Mouse (Mus musculus) lung, postnatal 0 days (tissue): ENCODE measurements around the gene Cyb5b.

Experiments
- CTCF ChIP-seq: IDR thresholded peaks from 2 replicates; pipeline ENCODE4 v1.5.1; 2016; ENCODE audit warnings: antibody characterized with exemption, mild to moderate bottlenecking
- EP300 ChIP-seq: IDR thresholded peaks from 2 replicates; pipeline ENCODE4 v1.6.1; 2016; ENCODE audit warnings: antibody characterized with exemption, mild to moderate bottlenecking, control low read depth

- no peak for TF ChIP-seq CTCF
- peak; percentile 28; the same call in 1 of the 2 replicates for TF ChIP-seq EP300
Observed at GRCm38 (mm10) chr8:107118803-107119233, 31.6 kb upstream of the Cyb5b start.
